Mouse (Mus musculus): Measurements from ENCODE around the gene Crim1.

The Crim1 gene

GRCm38 (mm10) chr17:78328287-78328686, 128.2 kb downstream of the Crim1 start:
- DNase-seq (ENCODE audit: low read depth) = no peak

- DNase-seq (ENCODE audit: low read depth) = no peak
Observed at GRCm38 (mm10) chr17:78331438-78331837, 131.4 kb downstream of the Crim1 start.

GRCm38 (mm10) chr17:78333275-78333674, 133.2 kb downstream of the Crim1 start:
- no peak for DNase-seq (ENCODE audit: low read depth)

- DNase-seq (ENCODE audit: low read depth) = no peak
Observed at GRCm38 (mm10) chr17:78335250-78335649, 135.2 kb downstream of the Crim1 start.

GRCm38 (mm10) chr17:78343688-78344087, 143.6 kb downstream of the Crim1 start:
- no peak for DNase-seq (ENCODE audit: low read depth)

GRCm38 (mm10) chr17:78347111-78347801, 147.2 kb downstream of the Crim1 start:
- no peak for DNase-seq (ENCODE audit: low read depth)

GRCm38 (mm10) chr17:78351676-78352499, 151.8 kb downstream of the Crim1 start:
- peak; percentile 80 for DNase-seq (ENCODE audit: low read depth)

DNA sequence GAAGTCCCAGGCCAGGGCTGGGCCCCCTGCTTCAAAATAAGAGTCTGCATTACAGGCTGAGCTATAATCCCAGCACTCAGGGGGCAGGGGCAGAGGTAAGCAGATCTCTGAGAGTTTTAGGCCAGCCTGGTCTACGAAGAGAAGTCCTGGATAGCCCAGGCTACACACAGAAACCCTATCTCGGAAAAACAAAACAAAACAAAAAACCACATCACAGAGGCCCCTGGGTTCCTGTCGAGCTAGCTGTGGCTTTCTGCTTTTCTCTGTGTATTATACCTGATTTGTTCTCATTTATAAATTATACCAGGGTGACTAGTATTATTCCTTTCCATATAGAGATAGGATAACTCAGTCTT, 152.4 kb downstream of the Crim1 start:
- peak; percentile 68 for DNase-seq (ENCODE audit: low read depth)

GRCm38 (mm10) chr17:78354411-78354810, 154.4 kb downstream of the Crim1 start:
- no peak for DNase-seq (ENCODE audit: low read depth)

DNA sequence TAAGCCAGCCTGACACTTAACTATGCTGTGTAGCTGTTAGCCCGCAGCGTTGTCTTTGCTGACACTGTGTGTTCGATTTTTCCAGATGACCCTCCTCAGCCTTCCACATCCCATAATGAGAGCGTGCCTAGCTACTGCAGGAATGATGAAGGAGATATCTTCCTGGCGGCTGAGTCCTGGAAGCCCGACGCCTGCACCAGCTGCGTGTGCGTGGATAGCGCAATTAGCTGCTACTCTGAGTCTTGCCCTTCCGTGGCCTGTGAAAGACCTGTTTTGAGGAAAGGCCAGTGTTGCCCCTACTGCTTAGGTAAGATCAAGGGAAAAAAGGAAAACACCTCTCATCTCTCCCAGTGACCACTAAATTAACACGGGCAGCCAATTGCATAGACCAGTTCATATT, 154.8 kb downstream of the Crim1 start:
- no peak for DNase-seq (ENCODE audit: low read depth)

DNA sequence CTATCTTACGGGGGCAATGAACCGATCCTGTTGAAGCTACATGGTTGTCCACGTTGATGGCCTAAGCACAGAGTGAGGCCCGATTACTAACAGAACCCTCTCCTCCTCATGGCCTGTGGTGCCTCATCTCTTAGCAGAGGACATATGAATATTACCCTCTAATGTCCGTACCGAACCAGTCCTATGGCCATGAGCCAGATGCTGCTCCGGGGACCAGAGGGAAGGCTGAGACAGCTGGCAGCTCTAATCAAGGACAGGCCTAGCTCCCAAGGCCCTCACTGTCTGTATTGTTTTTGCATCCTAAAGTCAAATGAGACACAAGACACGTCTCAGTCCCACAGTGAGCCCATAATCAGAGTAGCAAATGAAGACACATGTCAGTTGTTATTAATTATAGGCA, 155.6 kb downstream of the Crim1 start:
- no peak for DNase-seq (ENCODE audit: low read depth)

DNA sequence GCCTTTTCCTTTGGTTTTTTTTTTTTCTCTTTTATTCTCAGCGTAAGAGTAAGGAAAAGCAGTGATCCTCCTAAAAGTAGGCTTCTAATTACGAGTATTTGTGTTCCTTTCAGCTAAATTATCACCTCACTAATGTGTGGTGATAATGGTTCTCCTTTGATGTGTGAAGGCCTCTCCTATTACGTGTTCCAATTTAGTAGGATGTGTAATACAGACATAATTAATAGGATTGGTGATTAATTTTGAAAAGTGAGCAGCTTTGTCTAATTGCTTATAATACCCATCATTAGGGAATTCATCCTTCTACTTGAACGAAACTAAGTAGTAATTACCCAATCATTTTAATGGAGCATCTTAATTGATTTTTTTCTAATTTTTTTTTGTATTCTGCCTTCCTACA, 157.7 kb downstream of the Crim1 start:
- no peak for DNase-seq (ENCODE audit: low read depth)

DNA sequence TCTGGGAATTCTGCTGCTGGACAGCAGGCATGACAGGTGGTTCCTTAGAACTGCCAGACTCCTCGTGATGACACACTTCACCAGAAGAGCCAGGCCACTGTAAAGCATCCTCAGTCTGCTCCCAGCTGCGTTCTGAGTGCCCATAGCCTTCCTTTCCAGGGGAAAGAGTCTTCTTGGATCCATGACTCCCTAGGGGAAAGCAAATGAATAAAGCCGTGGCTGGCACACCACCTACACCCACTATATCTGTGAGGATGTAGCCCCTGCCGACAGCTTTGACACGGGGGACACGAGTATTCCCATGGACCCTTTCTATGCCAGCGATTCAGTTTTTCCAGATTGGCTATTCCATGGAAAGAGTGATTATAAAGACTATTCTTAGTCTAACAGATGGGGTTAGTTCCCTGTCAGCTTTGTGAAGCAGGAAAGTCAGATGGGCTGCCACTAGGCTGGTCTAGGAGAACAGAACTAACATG, 158.2 kb downstream of the Crim1 start:
- no peak for DNase-seq (ENCODE audit: low read depth)

GRCm38 (mm10) chr17:78361939-78362728, 162.1 kb downstream of the Crim1 start:
- DNase-seq (ENCODE audit: low read depth) = peak; percentile 86

DNA sequence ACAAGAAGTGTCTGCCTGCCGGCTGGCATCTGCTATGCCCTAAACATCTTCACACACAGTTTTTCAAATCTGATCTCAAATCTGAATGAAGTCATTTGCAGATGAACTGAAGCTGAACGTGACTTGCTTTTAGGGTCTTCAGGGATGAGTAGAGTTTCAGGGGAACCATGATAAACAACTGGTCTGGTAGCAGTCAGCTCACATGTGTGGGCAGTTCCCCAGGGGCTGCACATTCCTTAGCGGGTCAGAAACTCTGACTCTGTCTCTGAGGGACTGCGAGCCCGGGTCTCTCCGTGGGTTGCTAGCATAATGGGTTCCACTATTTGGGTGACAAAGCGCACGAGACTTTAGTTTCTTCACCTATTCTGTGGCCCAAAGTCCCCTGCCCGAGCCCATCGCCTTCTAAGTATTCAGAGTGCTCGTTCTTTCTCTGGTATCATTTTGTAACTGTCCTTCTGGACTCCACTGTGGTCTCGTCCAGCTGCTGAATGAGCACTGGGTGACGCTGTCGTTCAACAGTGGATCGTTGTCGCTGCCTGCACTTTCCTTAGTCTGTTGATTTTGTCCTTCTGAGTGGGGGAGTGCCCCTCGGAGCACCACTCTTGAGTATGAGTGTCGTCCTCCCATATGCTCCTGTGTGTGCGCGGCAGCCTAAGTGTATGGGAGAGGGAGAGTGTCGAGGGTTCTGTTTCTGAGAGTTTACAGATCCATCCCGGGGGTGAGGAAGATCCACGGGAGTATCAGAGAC, 164.7 kb downstream of the Crim1 start:
- DNase-seq (ENCODE audit: low read depth) = no peak

DNA sequence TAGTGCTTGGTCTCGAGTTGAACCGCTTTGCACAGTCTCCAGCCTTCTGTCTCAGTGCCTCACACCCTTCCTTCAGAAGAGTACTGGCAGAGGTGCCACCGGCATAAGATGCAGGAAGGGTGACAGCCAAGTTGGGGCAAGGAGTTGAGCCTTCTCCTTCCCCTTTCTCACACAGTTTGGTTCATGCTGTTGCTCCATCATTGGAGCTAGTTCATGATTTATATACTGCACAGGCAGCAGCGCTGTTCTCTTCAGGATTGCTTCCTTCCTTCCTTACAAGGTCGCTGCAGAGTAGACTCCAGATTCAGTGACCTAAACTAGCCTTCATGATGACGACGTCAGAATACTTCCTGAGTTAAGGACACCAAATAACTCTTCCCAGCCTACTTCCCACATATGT, 166.0 kb downstream of the Crim1 start:
- DNase-seq (ENCODE audit: low read depth) = no peak

- no peak for DNase-seq (ENCODE audit: low read depth)
Observed at GRCm38 (mm10) chr17:78368481-78368880, 168.4 kb downstream of the Crim1 start.

DNA sequence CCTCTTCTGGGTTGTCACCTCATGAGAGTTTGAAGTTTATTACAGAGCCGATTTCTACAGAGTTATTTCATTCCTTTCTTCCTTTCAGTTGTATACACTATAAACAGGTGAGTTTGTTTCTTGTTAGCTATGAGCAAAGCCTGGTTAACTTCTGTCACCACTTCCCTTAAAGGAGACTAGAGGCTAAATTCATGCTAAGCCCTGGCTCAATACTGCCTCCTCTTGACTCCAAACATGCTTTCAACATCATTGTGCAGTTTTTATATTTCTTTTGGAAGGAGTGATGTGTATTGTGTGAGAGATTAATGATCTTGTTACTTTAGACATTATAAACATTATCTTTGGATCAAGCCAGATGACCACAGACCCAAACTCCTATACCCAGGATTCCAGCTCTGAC, 170.4 kb downstream of the Crim1 start:
- peak; percentile 59 for DNase-seq (ENCODE audit: low read depth)

GRCm38 (mm10) chr17:78373174-78373573, 173.1 kb downstream of the Crim1 start:
- DNase-seq (ENCODE audit: low read depth) = no peak

GRCm38 (mm10) chr17:78373849-78374248, 173.8 kb downstream of the Crim1 start:
- no peak for DNase-seq (ENCODE audit: low read depth)

DNA sequence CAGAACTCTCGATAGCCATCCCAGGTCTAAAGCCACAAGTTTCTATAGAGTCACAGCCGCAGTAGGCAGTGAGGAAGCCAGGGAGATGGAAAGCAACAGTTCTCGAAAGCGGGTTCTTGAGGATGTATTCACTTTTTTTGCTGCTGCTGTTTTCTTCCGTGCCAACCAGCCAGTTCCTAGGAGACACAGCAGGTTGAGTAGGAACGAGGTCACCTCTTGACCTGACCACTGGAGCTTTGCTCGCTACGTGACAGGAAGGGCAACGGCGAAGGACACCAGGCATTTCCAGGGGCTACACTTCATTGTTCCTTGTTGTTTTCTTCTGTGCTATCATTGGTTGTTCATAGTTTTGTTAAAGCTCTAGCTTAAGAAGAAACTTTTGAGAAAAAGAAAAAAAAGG, 174.7 kb downstream of the Crim1 start:
- DNase-seq (ENCODE audit: low read depth) = no peak

DNA sequence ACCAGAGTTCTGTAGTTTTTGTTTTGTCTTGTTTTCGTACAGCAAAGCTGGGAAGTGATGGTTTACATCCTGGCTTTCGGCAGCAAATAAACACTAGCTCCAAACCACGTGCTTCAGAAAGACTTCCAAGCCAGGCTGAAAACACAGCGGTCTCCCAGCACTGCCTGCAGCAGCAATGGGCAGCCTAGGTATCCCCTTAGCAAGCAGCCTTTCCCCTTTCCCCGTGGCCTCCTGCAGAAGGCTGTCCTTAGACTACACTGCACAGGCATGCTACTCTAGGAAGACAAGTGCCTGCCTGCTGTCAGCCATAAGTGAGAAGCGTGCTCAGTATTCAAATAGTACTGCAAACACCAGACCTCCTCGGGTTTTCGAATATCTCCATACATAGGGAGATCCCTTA, 176.5 kb downstream of the Crim1 start:
- DNase-seq (ENCODE audit: low read depth) = no peak

Data from induced T-regulatory cell, adult 2 months (primary cell).